Mouse (Mus musculus): ENCODE data around the gene Fancd2os.

Gene Fancd2os

DNA sequence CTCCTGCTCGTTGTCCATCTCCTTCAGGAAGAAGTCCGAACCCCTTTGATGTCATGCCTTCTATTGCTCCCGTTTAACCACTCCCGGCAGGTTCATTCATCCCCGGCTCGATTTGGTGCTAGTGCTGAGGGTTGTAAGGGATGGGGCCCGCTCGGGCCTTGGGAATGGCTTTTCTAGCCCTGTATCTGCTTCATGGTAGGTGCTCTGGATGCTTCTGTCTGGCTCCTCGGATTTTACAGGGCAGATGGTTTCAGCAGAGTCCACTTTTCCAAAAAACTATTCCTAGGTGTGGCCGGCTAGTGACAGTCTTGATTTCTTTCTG is 4.7 kb upstream of the Fancd2os start:
- no peak for DNase-seq (ENCODE audit: low spot score)

DNA sequence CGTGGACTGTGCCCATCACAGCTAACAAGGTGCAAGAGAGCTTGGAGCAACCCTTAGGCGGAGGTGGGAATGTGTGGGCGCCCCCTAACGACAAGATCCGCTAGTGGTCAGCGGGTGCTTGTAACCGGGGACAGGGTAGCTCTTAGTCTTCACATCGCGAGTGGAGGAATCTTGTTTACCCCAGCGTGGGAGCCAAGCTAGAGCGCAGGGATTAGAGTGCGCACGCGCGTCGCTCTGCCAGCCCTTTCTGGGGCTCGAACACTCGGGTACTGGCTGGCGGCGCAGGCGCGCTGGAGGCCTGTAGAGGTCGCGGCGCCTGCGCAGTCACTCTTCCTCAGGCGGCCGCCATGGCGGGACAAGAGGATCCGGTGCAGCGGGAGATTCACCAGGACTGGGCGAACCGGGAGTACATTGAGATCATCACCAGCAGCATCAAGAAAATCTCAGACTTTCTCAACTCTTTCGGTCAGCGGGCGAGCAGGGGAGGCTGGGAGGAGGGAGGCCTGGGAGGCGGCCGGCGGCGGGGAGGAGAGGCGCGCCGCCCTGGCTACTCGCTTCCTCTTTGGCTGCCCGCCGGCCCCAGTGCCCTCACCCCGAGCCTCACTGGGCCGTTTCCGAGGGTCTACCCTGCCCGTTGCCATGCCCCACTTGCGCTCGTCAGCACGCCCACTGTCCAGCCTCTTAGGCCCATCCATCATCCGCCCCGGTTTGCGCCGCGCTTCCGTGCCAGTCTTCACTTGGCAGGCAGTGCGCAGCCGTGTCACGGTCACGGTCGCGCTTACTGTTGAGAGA is 4.1 kb upstream of the Fancd2os start, which contains the start of gene Brk1:
Gene Brk1 (plus strand): TSS at position 341 of the 792 bp plus-strand sequence.
- DNase-seq (ENCODE audit: low spot score) = peak; percentile 84

DNA sequence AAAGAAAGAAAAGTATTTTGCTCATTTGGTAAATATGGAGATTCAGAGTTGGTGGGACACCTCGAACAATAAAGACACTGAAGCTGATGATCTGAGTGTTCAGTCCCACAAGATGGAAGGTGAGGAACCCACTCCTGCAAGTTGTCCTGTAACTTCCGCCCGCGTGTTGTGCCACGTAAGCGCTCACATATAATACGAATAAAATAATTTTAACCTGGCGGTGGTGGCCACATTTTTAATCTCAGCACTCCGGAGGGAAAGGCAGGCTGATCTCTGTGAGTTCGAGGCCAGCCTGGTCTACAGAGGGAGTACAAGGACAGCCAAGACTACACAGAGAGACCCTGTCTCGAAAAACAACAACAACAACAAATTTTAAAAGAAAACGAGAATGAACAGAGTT is 3.5 kb upstream of the Fancd2os start:
- DNase-seq (ENCODE audit: low spot score) = no peak

DNA sequence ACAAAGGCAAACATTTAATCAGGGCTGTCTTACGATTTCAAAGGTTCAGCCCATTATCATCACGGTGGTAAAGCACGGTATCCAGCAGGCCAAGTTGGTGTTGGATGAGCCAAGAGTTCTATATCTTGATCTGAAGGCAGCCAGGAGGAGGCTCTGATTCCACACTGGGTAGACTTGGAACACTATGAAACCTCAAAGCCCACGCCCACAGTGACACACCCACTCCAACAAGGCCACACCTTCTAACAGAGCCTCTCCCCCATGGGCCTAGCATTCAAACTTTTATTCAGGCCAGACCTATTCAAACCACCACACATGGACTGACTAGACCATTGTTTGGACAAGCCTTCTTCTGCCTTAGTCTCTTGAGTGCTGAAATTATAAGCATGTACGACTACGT is 2.3 kb upstream of the Fancd2os start:
- DNase-seq (ENCODE audit: low spot score) = no peak

DNA sequence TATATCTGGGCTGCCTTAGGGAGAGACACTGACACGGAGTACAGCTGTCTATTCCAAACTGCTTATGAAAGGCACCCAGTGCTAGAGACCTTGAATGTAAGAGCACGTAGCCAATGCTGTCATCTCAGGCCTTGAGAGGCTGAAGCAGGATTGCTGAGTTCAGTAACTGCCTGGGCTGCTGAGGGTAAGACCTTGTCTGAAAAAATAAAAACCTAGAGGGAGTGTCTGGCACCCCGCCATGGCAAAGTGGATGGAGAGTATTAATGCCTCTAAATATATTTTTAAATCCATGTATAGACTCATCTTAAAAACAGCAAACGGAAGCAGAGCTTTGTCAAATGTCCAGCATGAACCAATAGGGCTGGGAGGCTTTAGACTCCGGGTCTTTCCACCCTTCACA is 682 bp downstream of the Fancd2os start:
- DNase-seq (ENCODE audit: low spot score) = no peak

DNA sequence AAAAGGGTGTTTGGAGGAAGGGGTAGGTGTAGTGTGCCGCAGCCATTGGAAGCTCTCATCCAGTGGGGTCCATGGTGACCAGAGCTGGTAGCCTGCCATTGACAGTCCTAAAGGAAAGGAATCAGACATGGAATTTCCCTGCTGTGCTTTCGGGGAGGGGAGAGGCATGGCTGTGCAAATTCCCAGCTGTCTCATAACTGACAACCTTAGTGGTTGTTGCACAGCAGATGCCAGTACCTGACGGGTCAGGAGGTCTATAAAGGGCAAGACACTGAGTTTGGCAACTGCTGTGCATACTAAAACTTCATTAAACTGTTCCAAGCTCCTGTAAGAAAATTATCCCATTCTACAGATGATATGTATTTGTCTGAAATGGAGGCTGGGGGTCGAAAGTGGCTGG is 2.6 kb downstream of the Fancd2os start:
- no peak for DNase-seq (ENCODE audit: low spot score)

DNA sequence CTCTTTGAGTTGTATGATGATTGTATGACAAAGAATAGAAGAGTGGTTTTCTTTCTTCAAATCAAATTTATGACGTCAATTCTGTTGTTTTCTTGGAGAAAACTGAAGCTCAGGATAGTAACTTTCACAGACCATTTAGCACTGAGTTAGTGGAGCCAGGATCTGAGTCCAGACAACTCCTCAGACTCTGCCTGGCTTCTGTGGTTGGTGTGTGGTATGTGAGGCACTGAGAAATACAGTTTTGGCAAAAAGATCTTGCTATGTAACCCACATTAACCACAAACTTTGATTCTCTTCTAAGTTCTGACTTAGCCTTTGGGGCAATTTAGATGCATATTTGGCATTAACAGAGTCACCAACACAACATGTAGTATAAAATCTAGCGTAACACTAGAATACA is 7.9 kb downstream of the Fancd2os start:
- no peak for DNase-seq (ENCODE audit: low spot score)

DNA sequence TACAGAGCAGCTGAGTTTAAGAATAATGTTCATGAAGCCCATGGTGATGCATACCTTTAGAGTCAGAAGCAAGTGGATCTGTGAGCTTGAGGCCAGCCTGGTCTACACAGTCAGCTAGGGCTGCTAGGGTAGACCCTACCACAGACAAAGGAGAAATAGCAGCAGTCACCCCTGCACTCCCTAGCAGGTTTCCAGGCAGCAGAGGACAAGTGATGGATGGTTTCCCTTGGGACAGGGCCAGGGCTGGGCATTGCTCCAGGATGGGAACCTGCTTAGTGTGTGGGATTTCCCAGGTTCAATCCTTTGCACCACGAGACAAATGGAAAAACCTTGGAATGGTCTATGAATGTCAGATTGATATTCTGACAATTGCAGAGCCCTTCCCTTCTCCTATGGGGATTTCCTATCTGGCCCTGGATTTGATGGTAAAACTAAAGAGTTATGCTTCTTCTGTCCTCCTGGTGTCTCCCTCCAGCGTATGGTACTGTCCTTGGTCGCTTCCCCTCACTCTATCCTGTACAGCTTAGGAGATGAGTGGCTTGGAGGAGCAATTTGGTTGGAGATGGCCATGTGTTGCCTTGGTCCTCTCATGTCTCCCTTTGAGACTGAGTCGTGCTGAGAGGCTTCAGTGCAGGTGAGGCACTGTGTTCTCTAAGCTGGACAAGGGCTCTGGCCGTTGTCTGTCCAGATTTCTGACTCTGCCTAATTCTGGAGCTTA is 13.9 kb downstream of the Fancd2os start:
- DNase-seq (ENCODE audit: low spot score) = no peak

DNA sequence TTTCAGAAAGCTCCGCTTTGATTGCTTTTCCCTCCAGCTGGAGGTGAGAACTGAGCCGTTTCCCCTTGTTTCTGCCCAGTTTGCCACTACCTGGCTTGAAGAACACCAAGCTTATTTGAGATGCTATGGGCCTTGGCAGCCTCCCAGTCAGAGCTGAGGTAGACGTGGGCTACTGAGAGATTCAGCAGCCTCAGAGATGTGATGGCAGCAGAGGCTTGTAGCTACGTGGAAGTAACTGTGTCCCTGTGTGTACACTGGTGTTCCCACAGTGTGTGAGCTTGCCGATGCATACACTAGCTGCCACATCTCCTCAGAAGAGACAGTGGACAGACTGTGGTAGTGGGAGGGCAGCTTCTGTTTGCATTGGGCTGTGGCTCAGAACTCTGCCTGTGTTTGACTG is 15.4 kb downstream of the Fancd2os start:
- DNase-seq (ENCODE audit: low spot score) = no peak

DNA sequence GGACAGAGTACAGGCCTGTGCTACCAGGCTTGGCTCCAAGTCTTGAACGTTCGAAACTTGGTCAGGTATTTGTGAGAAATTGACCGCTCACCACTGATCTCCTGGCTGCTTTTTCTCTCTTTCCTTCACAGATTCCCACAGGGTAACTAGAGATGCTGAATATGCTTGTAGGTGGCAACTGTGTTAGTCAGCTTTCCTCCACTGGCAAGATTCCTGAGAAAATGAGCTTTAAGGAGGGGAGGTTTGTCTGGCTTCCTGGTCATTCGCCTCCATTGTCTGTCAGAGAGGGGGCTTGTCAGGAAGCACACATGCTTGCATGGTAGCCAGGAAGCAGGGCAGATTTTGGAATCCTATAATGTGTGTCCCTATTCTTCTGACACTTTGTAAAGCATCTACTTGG is 17.5 kb downstream of the Fancd2os start:
- DNase-seq (ENCODE audit: low spot score) = no peak

DNA sequence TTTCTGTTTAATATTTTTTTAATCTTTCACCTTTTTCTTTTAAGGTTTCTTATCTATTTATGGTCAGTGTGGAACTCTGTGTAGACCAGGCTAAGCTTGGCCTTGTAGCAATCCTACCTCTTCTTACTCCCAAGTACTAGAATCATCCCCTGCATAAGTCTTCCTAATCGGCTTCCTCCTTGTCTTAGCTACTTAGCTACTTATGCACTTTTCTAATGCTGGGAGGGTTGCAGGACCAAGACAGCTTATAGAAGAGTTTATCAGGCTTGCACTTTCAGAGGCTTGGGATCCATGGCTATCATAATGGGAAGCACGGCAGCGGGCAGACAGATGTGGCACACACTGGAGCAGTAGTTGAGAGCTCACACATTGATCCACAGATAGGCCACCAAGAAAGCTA is 21.2 kb downstream of the Fancd2os start:
- DNase-seq (ENCODE audit: low spot score) = no peak

DNA sequence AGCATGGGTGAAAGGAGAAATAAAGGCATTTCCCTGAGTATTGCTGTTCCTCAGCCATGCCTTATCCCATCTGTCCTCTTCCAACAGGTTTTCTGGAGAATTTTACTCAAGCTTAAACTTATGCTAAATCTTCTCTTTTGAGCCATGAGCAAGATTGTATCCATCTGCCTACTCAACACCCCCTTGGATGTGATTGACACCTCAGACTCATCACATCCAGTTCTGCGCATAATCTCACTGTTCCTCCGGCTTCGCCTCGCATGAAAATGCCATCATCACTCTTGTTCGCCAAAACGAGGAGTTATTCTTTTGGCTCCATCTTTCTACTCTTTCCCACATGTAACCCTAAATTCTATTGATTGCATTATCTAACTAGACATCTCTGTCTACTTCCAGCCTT is 24.5 kb downstream of the Fancd2os start:
- DNase-seq (ENCODE audit: low spot score) = peak; percentile 50

DNA sequence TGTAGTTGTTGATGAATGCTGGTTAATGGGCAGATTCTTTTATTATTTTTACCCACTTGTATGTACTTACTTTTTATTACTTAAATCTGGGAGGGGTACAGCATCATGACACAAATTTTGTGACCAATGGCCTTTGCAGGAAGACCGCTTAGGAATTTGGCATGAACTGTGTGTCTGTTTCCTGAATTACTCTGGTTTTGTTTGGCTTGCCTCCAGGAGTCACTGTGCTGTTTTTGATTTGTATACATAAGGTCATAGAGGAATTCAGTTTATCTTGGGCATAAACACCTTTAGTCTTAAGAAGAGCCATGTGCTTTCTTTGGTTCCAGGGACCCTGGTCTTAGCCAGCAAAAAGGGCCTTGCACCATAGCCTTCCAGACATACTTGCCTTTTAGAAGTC is 36.0 kb downstream of the Fancd2os start:
- no peak for DNase-seq (ENCODE audit: low spot score)

DNA sequence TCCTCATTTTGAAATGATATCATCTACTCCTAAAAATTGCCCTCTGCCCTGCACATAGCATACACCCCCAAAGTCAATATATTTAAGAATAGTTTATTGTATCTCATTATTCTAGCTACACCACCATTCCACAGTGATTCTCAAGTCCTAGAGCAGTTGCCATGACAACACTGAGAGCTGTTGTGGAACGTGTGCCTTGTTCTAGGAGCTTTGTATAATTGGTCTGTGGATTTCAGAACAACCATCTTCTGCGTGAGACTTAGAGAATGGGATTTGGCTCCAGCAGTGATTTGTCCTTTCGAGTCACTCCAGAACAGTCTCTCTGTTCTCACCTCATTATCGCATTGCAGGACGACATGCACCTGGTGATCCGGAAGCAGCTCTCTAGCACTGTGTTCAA is 40.8 kb downstream of the Fancd2os start:
- DNase-seq (ENCODE audit: low spot score) = no peak

Data from left cerebral cortex, adult 11 months (tissue).